In genomic region chr13:102811129-102811832, GRCm38 (mm10) we compare ENCODE assay signal across 9 mouse cellular contexts.
DNase-seq lines count a peak whose midpoint lies in the region; TF ChIP-seq lines count a peak whose summit lies in the region.
"Had no signal": no experiment of that assay in that cellular context is flagged by ENCODE, and none has a peak within 500 bp of the region (broad histone marks: within the 10 kb centered on the region; RNA-seq: fewer than 3 reads in every experiment).

No protein-coding gene starts in this region.

- no peak for TF ChIP-seq CTCF in small intestine, adult 2 months (IDR thresholded peaks at IDR 0.05; ENCODE audit: extremely low read depth, insufficient read length, insufficient replicate concordance, low read depth, low read length)

- intact Hi-C loops in left cerebral cortex, postnatal 10 days (cut with DNase I) = no loop called here

- DNase-seq in adrenal gland, postnatal 14 days = peak; percentile 64
- peak; percentile 88 for DNase-seq in embryo, embryonic 10.5 days (ENCODE audit: low spot score)
- peak; percentile 40 for DNase-seq in gastrocnemius, postnatal 25 days
- DNase-seq in hindlimb bud, embryonic 11.5 days (ENCODE audit: extremely low spot score, low read depth, low spot score) = peak; percentile 26
- DNase-seq in left cerebral cortex, postnatal 10 days (ENCODE audit: extremely low spot score in 1 of 2, low spot score in 2 of 2) = peak; percentile 46 to 60
- DNase-seq in lung, postnatal 4 days = peak; percentile 36 to 49
- no peak for DNase-seq in adipocyte (ENCODE audit: low spot score)

- no peaks in the 10 kb centered on the region; the same call in 1 of the 2 replicates for H3K36me3 ChIP-seq in small intestine, adult 2 months (ENCODE audit: control insufficient read depth, insufficient read depth, low read length)

- no peak for TF ChIP-seq POLR2A in small intestine, adult 2 months (IDR thresholded peaks at IDR 0.05; ENCODE audit: low read depth, low read length)

- peak overlapping the region; percentile 10 for H3K4me3 ChIP-seq in small intestine, adult 2 months (ENCODE audit: low read depth, low read length)
- H3K4me3 ChIP-seq: myocyte had no signal

- H3K4me1 ChIP-seq in small intestine, adult 2 months (ENCODE audit: control insufficient read depth, insufficient read depth, insufficient read length, low read length) = no peaks in the 10 kb centered on the region; the same call in 1 of the 2 replicates

- no peak overlapping the region for H3K27ac ChIP-seq in small intestine, adult 2 months (ENCODE audit: insufficient read depth, low read depth, low read length)

- 45% methylated on average over 15 of the region's 15 CpGs for WGBS in small intestine, adult 2 months

- no peaks in the 10 kb centered on the region for H3K27me3 ChIP-seq in small intestine, adult 2 months (ENCODE audit: control insufficient read depth, insufficient read depth, low read length)
